Mouse (Mus musculus): Measurements from ENCODE around the gene Il10. TPM values are rescaled to one million over a fixed set of nuclear protein-coding genes. Genes with fewer than 3 reads are reported as not detected.
A peak's percentile ranks its signal among the peaks of the same experiment; 100 is the strongest.

Il10 gene
- total and polyA plus RNA-seq, 2 experiments from 2014 or later = not detected

DNA sequence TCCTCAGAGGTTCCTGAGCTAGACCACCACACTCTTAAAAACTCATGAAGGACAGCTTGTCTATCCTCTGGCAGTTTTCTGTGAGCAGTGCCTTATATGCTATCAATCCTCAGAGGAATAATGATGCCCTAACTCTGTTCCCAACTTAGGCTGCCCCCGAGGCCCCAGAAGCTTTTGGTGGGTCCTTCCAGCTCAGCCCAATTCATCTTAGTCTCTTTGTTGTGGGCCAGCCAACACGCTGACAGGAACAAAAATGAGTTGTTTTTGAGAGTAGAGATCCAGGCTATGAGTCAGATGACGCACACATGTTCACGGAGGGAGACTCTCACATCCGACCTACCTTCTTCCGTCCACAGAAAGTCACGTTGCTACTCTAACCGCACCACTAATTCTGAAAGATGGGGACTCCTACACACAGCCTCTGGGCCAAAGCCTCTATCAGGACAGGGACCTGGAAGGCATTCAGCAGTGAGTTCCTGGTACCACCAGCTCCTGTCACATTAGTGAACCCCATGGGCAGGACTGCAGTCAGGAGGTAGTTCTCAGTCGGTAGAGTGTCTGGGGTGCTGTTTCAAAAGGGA lies 26.0 kb upstream of the Il10 start:
- Histone ChIP-seq H3K36me3 (ENCODE audit: insufficient read depth, low read length) (no peaks in the 10 kb centered on the region), H3K27me3 (ENCODE audit: insufficient read depth, low read length) (no peaks in the 10 kb centered on the region), H3K4me2 (ENCODE audit: low read depth, low read length) (no peak overlapping the region), H3K9me3 (ENCODE audit: low read length) (no peaks in the 10 kb centered on the region), H3K27ac (no peak overlapping the region), H3K4me1 (ENCODE audit: insufficient read depth, low read length) (no peaks in the 10 kb centered on the region), H3K9ac (replicated peaks; ENCODE audit: low read length) (no peak overlapping the region), H3K4me3 (ENCODE audit: low read length) (no peak overlapping the region)
- WGBS = 80% methylated on average over 9 of the region's 9 CpGs
- ATAC-seq (no peak), DNase-seq (ENCODE audit: low spot score) (no peak)
- no peak for TF ChIP-seq CTCF (IDR thresholded peaks at IDR 0.05; ENCODE audit: low read depth)

DNA sequence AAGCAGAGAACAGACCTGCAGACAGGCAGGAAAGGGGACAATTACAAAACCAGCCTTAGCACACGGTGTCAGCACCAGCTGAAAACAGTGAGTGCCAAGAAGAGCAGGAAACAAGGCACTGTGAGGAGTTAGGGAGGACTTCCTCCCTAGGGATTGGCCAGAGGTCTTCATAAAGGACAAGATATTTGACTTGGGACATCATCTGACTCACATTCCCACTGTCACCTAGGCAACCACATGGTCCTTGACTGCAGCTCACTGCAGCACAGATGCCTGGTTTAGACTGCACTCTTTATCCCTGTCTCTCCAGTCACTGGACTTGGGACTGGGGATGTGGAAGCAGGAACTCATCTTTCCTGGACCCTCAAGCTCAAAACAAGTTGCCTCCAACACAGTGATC lies 24.1 kb upstream of the Il10 start:
- Histone ChIP-seq H3K27ac (no peak overlapping the region), H3K4me2 (ENCODE audit: low read depth, low read length) (no peak overlapping the region), H3K9ac (replicated peaks; ENCODE audit: low read length) (no peak overlapping the region), H3K27me3 (ENCODE audit: insufficient read depth, low read length) (no peaks in the 10 kb centered on the region), H3K9me3 (ENCODE audit: low read length) (no peaks in the 10 kb centered on the region), H3K4me3 (ENCODE audit: low read length) (no peak overlapping the region), H3K36me3 (ENCODE audit: insufficient read depth, low read length) (no peaks in the 10 kb centered on the region), H3K4me1 (ENCODE audit: insufficient read depth, low read length) (no peaks in the 10 kb centered on the region)
- TF ChIP-seq CTCF (IDR thresholded peaks at IDR 0.05; ENCODE audit: low read depth) = no peak
- WGBS = 30% methylated on average over 1 of the region's 1 CpGs
- ATAC-seq (no peak), DNase-seq (ENCODE audit: low spot score) (peak; percentile 9)

DNA sequence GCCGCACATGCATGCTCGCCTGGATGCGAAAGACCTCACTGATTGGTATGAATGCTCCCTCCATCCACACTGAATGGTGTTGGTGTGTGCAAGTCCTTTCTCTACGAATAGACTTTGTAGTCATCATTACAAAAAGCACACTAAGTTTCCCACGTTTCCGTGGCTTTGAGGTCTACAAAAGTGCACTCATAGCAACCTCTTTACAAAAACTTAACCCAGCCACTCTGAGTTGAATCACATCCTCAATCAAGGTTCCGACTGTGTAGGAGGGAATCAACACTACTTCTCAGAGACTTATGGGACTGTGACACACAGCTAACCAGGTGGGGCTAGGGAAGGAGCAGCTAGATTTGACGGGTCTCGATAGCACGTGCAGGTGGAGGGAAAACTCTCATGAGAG lies 23.3 kb upstream of the Il10 start:
- Histone ChIP-seq H3K4me1 (ENCODE audit: insufficient read depth, low read length) (no peaks in the 10 kb centered on the region), H3K27ac (no peak overlapping the region), H3K4me3 (ENCODE audit: low read length) (no peak overlapping the region), H3K9me3 (ENCODE audit: low read length) (no peaks in the 10 kb centered on the region), H3K4me2 (ENCODE audit: low read depth, low read length) (no peak overlapping the region), H3K27me3 (ENCODE audit: insufficient read depth, low read length) (no peaks in the 10 kb centered on the region), H3K36me3 (ENCODE audit: insufficient read depth, low read length) (no peaks in the 10 kb centered on the region), H3K9ac (replicated peaks; ENCODE audit: low read length) (no peak overlapping the region)
- DNase-seq (ENCODE audit: low spot score) = no peak
- no peak for ATAC-seq
- TF ChIP-seq CTCF (IDR thresholded peaks at IDR 0.05; ENCODE audit: low read depth) = no peak
- WGBS = 93% methylated on average over 10 of the region's 10 CpGs

DNA sequence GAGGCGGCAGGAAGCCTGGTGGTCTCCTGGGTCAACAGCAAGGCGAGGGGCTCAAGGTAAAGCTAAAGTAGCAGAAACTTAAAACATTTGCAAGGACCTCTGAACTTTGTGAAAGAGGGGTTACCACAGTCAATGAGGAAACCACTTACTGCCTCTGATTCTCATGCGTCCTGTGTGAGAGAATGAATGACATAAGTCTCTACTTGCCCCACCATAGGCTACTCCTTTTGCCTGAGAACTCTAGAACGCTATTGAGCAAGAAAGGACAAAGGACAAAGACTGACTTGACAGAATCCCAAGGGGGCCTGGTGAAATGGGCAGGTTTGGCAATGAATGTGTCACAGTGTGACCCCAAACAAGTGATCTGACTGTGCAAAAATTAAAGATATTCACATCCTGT lies 22.2 kb upstream of the Il10 start:
- Histone ChIP-seq H3K4me3 (ENCODE audit: low read length) (no peak overlapping the region), H3K36me3 (ENCODE audit: insufficient read depth, low read length) (no peaks in the 10 kb centered on the region), H3K27ac (no peak overlapping the region), H3K9ac (replicated peaks; ENCODE audit: low read length) (no peak overlapping the region), H3K27me3 (ENCODE audit: insufficient read depth, low read length) (no peaks in the 10 kb centered on the region), H3K4me1 (ENCODE audit: insufficient read depth, low read length) (no peaks in the 10 kb centered on the region), H3K4me2 (ENCODE audit: low read depth, low read length) (no peak overlapping the region), H3K9me3 (ENCODE audit: low read length) (no peaks in the 10 kb centered on the region)
- ATAC-seq (no peak), DNase-seq (ENCODE audit: low spot score) (no peak)
- WGBS = 82% methylated on average over 4 of the region's 4 CpGs
- no peak for TF ChIP-seq CTCF (IDR thresholded peaks at IDR 0.05; ENCODE audit: low read depth)

DNA sequence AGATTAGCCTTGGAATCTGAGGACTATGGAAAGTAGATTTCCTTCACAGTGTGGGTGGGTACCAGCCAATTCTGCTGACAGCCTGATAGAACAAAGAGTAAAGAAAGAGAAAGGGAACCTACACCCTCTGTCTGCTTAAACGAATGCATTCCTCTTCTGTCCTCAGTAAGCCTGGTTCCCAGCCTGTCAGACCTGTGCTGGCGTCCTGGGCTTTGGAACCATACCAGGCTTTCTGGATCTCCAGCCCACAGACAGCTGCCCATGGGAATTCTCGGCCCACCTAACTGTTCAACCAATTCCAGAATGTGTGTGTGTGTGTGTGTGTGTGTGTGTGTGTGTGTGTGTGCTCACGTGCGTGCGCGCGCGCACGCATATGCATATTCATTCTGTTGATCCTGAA lies 21.3 kb upstream of the Il10 start:
- H3K9ac ChIP-seq (replicated peaks; ENCODE audit: low read length) = no peak overlapping the region
- ATAC-seq = no peak
- DNase-seq (ENCODE audit: low spot score) = no peak
- H3K27ac ChIP-seq = no peak overlapping the region
- no peaks in the 10 kb centered on the region for H3K9me3 ChIP-seq (ENCODE audit: low read length)
- H3K27me3 ChIP-seq (ENCODE audit: insufficient read depth, low read length) = no peaks in the 10 kb centered on the region
- H3K4me3 ChIP-seq (ENCODE audit: low read length) = no peak overlapping the region
- no peaks in the 10 kb centered on the region for H3K4me1 ChIP-seq (ENCODE audit: insufficient read depth, low read length)
- H3K4me2 ChIP-seq (ENCODE audit: low read depth, low read length) = no peak overlapping the region
- 86% methylated on average over 10 of the region's 10 CpGs for WGBS
- TF ChIP-seq CTCF (IDR thresholded peaks at IDR 0.05; ENCODE audit: low read depth) = no peak
- no peaks in the 10 kb centered on the region for H3K36me3 ChIP-seq (ENCODE audit: insufficient read depth, low read length)

DNA sequence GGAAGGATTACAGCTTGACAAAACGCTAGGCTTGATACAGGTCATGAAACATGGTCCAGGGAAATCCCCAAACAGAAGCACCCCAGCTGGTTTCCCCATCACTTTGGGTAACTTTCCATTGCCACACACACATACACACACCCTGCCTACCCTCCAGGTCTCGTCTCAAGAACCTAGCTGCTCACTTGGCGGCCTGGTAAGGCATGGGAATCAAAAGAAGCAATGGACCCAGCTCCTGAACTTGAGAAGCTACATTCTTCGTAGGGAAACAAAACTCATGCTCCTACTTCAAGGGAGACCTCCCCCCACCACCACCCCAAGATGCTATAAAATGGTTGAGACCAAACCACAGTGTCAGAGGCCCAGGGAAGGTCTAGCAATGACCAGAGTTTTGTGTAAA lies 19.9 kb upstream of the Il10 start:
- Histone ChIP-seq H3K9me3 (ENCODE audit: low read length) (no peaks in the 10 kb centered on the region), H3K4me2 (ENCODE audit: low read depth, low read length) (no peak overlapping the region), H3K36me3 (ENCODE audit: insufficient read depth, low read length) (no peaks in the 10 kb centered on the region), H3K9ac (replicated peaks; ENCODE audit: low read length) (no peak overlapping the region), H3K4me3 (ENCODE audit: low read length) (no peak overlapping the region), H3K27me3 (ENCODE audit: insufficient read depth, low read length) (no peaks in the 10 kb centered on the region), H3K27ac (no peak overlapping the region), H3K4me1 (ENCODE audit: insufficient read depth, low read length) (no peaks in the 10 kb centered on the region)
- DNase-seq (ENCODE audit: low spot score) (no peak), ATAC-seq (no peak)
- WGBS = 85% methylated on average over 4 of the region's 4 CpGs
- no peak for TF ChIP-seq CTCF (IDR thresholded peaks at IDR 0.05; ENCODE audit: low read depth)

DNA sequence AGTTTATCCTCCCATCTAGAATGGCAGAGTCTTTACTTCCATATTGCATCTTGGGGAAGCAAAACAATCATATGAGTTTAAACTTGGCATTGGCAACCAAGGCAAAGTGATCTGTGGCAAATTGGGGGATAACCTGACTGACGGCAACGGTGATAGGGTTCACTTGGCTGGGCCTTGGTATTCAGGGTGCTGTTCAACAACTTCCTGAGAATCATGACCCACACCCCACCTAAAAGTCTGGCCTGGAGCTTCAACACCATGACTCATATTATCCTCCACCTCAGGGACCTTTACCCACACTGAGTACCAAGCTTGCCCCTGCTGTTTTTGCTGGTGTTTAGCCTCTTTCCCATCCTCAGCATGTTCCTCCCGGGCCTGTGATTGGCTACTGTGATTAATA lies 19.3 kb upstream of the Il10 start:
- WGBS = 91% methylated on average over 3 of the region's 3 CpGs
- Histone ChIP-seq H3K9me3 (ENCODE audit: low read length) (no peaks in the 10 kb centered on the region), H3K4me1 (ENCODE audit: insufficient read depth, low read length) (no peaks in the 10 kb centered on the region), H3K9ac (replicated peaks; ENCODE audit: low read length) (no peak overlapping the region), H3K36me3 (ENCODE audit: insufficient read depth, low read length) (no peaks in the 10 kb centered on the region), H3K27ac (no peak overlapping the region), H3K4me2 (ENCODE audit: low read depth, low read length) (no peak overlapping the region), H3K27me3 (ENCODE audit: insufficient read depth, low read length) (no peaks in the 10 kb centered on the region), H3K4me3 (ENCODE audit: low read length) (no peak overlapping the region)
- ATAC-seq (no peak), DNase-seq (ENCODE audit: low spot score) (no peak)
- TF ChIP-seq CTCF (IDR thresholded peaks at IDR 0.05; ENCODE audit: low read depth) = no peak
